Mouse (Mus musculus): ENCODE results near the gene 1110008P14Rik.

DNA sequence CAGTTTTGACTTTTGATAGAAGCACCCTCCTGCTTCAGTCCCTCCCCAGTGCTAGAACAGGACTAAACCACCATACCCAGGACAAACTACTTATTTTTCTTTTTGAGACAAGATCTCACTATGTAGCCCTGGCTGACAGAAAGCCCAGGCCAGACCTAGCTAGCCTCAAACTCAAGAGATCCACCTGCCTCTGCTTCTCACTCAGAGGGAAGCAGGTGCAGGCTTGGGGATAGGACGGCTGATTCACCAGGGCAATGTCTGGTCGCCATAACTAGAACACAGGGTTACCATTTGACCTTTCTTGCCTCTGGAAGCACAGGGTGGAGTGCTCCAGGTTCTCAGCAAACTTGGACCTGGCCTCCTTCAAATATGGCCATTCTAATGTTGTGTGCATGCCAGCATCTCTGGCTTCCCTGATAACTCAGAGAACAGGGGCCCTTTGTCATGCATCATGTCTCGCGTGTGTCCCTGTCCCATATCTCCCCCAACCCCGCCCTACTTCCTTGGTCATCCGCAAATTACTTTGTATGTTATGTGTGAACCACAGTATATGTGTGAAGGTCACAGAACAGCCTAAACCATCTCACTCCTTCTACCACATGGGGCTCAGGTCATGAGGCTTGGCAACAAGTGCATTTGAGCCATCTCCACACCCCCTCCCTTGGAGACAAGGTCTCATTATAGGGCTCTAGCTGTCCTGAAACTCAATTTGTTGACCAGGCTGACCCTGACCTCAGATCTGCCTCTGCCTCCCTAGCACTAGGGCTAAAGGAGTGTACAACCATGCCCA is 31.2 kb upstream of the 1110008P14Rik start:
- TF ChIP-seq CTCF (IDR thresholded peaks at IDR 0.05; ENCODE audit: low read depth, low read length), result no peak
- TF ChIP-seq GATA1 (IDR thresholded peaks at IDR 0.05; ENCODE audit: borderline replicate concordance, low read length), result no peak
- TF ChIP-seq GATA2 (IDR thresholded peaks at IDR 0.05; ENCODE audit: borderline replicate concordance, low read depth, low read length), result no peak
- no peak for TF ChIP-seq POLR2AphosphoS5 (IDR thresholded peaks at IDR 0.05; ENCODE audit: insufficient replicate concordance, low read depth, low read length)

All from G1E (cell line).